In the genomic region with DNA sequence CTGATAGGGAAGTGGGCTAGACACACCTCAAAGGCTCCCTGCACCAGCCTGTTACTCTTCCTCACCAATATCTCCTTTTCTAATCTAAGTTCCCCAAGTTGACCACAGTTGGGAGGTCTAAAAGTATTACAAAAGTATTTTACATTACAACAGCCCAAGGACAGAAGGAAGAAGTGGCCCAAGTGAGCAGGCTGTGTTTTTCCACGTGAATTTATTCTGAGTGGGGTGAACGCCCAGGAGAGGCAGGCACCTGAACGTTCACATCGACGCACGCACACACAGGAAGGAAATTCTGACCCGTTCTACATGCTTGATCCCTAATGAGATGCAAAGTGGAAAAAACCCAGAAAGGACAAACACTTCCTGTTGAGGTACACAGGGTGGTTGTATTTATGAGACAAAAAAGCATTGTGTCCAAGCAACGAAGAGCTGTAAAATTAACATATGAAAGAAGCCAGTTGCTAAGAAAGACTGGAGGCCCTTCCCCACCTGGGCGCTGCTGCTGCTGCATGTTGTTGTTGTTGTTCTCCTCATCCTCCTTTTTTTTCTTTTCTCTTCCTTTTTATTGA, we compare ENCODE assay signal across 7 mouse cellular contexts. TPM values are rescaled to one million over a fixed set of nuclear protein-coding genes. Genes with fewer than 3 reads are reported as not detected.
DNase-seq lines count a peak whose midpoint lies in the region; ATAC-seq and TF ChIP-seq lines count a peak whose summit lies in the region.

No protein-coding gene starts in this region.

- H3K4me3 ChIP-seq in neural tube, embryonic 15.5 days (replicated peaks) = no peak overlapping the region
- no peak overlapping the region for H3K4me3 ChIP-seq in layer of hippocampus, adult 2 months

- H3K4me1 ChIP-seq in neural tube, embryonic 15.5 days = peaks cover 6% of the 10 kb centered on the region

- H3K27me3 ChIP-seq in neural tube, embryonic 15.5 days (replicated peaks) = no peaks in the 10 kb centered on the region

- 7% methylated on average over 9 of the region's 9 CpGs for WGBS in neural tube, embryonic 15.5 days

- no peak overlapping the region for H3K9ac ChIP-seq in neural tube, embryonic 15.5 days (replicated peaks)

- ATAC-seq in common myeloid progenitor, adult 5-6 weeks (replicated peaks; ENCODE audit: low read depth, poor library complexity, severe bottlenecking) = peak; percentile 95
- peak; percentile 45; the same call in 1 of the 2 replicates for ATAC-seq in neural tube, embryonic 15.5 days (ENCODE audit: low FRiP score)

- no peak overlapping the region for H3K4me2 ChIP-seq in neural tube, embryonic 15.5 days

- peak; percentile 82 for DNase-seq in ES-CJ7 (ENCODE audit: low read depth, low spot score)
- DNase-seq in kidney, postnatal 14 days = peak; percentile 13
- DNase-seq in gastrocnemius, postnatal 25 days = no peak
- DNase-seq in layer of hippocampus, adult 18-20 months (ENCODE audit: low spot score in 2 of 2) = no peak
- DNase-seq in layer of hippocampus, adult 2 months (ENCODE audit: low spot score in 2 of 2) = no peak

- no peaks in the 10 kb centered on the region for H3K36me3 ChIP-seq in neural tube, embryonic 15.5 days

- no peak for TF ChIP-seq CTCF in layer of hippocampus, adult 2 months (conservative IDR thresholded peaks at IDR 0.05)

- H3K27ac ChIP-seq in neural tube, embryonic 15.5 days (replicated peaks) = no peak overlapping the region
- no peak overlapping the region for H3K27ac ChIP-seq in layer of hippocampus, adult 2 months

- H3K9me3 ChIP-seq in neural tube, embryonic 15.5 days (replicated peaks) = no peaks in the 10 kb centered on the region

RNA-seq across cellular contexts. Expression of gene Pgap1, which starts 27.9 kb away (rescaled TPM):
- 0.05 and 0.14 TPM in 2 replicates for total RNA-seq in common myeloid progenitor, adult 5-6 weeks (2017)
- polyA plus RNA-seq in neural tube, embryonic 15.5 days (2015; fragmentation: Nextera tagmentation; extraction: Ambion mirVana) = 19.4 and 19.5 TPM in 2 replicates
- 1 to 10 TPM; 2.0 to 2.6 TPM for total RNA-seq in gastrocnemius, postnatal 25 days (2021)
- total RNA-seq in layer of hippocampus, adult 18-20 months (2021) = 10 to 100 TPM; 18.3 to 19.1 TPM
- total RNA-seq in layer of hippocampus, adult 2 months (2021) = 10 to 100 TPM; 17.6 to 21.4 TPM

Comparison
In these comparisons a context has a peak if more than half of its experiments do, and no peak if none do; other contexts are left out.
1. DNase-seq: peak in ES-CJ7 (single experiment) and kidney, postnatal 14 days (single experiment); none in gastrocnemius, postnatal 25 days (single experiment), layer of hippocampus, adult 18-20 months (0 of 2) and layer of hippocampus, adult 2 months (0 of 2).
2. RNA of gene Pgap1, which starts 27.9 kb away (total RNA-seq): 17.6 to 21.4 TPM in layer of hippocampus, adult 2 months and 18.3 to 19.1 TPM in layer of hippocampus, adult 18-20 months; 2.0 to 2.6 TPM in gastrocnemius, postnatal 25 days and 0.05 to 0.14 TPM in common myeloid progenitor, adult 5-6 weeks; every median in the first group is over 4 times any median in the second.